Mouse (Mus musculus) lung, postnatal 25 days (tissue): ENCODE measurements around the gene Mup18.
"Not testable (repeated sequence)": the region's sequence is repeated elsewhere in the genome, so short reads cannot be mapped to it uniquely, and the experiment has no call there.

Experiments used
- DNase-seq: peaks from one replicate; pipeline ENCODE4 v3.0.0; 2022; ENCODE audit warnings: low spot score

Gene Mup18

DNA sequence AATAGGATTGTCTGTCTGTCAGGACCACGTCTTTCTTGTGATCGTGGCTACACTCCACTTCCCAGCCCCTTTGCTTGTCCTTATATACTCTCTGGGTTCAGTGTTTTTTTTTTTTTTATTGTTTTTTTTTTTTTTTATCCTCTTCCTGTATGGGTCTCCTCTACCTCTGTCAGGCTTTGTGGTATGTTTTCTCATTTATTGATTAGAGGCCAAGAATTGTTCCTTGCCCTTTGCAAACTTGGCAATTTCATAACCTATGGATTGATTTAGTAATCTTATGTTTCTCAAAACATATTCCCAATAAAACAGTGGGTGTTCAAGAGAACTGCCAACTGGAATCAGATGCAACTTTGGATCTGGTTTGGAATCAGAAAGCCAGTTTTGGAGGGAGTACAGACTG is at the start of gene Mup18:
Gene Mup18 (minus strand): TSS at position 101 of the 400 bp plus-strand sequence.
- not testable (repeated sequence) for DNase-seq

- not testable (repeated sequence) for DNase-seq
These were observed 40.4 kb upstream of the Mup18 start for GRCm38 (mm10) chr4:61714296-61714695.
